Mouse (Mus musculus) C2C12 (cell line): ENCODE data around the gene Baiap2l1.

ENCODE experiments used
- CEBPB ChIP-seq: IDR thresholded peaks from one replicate; pipeline ENCODE4 v1.6.1; 2011; ENCODE audit warnings: low read depth, mild to moderate bottlenecking, control low read depth, moderate library complexity
- CTCF ChIP-seq: IDR thresholded peaks from one replicate; pipeline ENCODE4 v1.5.1; 2011; ENCODE audit not compliant: control insufficient read depth, insufficient read depth, insufficient read length

DNA sequence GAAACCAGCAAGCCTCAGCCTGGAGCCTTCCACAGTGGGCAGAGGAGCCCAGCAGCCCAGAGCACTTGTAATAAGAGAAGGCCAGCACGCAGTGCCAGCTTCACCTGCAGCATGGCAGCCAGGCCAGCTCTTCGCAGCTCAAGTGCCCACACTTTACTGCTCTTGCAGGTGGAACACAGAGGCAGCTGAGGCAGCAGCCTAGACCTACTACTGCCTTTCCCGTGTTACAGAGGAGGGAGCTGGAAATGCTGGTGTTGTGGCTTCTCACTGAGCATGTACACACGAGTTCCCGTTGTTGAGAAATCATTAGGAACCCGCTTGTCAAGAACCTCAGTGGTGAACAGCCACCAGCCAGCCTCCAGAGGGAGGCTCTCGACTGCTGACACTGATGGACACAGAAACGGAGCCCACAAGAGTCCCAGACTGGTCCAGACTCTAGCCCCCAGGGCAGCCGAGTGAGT lies 78.8 kb downstream of the Baiap2l1 start:
- no peak for TF ChIP-seq CTCF
- no peak for TF ChIP-seq CEBPB
